Mouse (Mus musculus) liver, adult 10 weeks (tissue): ENCODE data around the gene Lrrc39. TPM values are rescaled to one million over a fixed set of nuclear protein-coding genes. Genes with fewer than 3 reads are reported as not detected.

ENCODE experiments used
- polyA plus RNA-seq: library from polyadenylated mRNA; stranded (reverse); fragments of 350-450 nt; fragmentation: Illumina TruSeq; extraction: RNeasy Lipid Tissue Mini Kit (QIAGEN cat#74804); gene quantifications from one replicate; pipeline ENCODE4 v1.2.3, GENCODE M21; 2014; ENCODE audit warnings: low read depth, low replicate concordance

The Lrrc39 gene
- 0.72 TPM for polyA plus RNA-seq

DNA sequence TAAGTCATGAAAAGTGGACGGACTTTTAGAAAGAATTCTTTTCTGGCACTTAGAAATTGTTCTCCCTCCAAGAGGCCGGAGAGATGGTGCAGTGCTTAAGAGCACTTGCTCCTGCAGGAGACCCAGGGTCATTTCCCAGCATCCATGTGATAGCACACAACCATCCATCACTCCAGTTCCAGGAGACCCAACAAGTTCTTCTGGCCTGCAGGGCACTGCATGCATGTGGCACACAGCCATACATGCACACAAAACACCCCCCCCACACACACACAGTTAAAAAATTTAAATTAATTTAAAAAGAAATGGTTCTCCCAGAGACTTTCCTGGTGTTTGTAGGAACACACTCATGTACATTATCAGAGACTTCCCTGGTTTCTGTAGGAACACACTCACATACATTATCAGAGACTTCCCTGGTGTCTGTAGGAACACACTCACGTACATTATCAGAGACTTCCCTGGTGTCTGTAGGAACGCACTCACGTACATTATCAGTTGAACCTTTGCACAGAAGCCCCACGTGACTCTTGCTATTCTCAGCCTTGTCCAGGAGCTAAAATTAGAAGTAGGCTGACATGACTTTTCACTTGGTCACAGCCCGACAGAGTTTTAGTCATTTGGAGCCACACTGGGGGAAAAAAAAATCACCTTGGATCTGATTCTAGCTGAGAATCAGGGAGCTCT lies at the start of gene Lrrc39:
Lrrc39 (plus strand) TSS at position 566 of the 687 bp plus-strand sequence.

DNA sequence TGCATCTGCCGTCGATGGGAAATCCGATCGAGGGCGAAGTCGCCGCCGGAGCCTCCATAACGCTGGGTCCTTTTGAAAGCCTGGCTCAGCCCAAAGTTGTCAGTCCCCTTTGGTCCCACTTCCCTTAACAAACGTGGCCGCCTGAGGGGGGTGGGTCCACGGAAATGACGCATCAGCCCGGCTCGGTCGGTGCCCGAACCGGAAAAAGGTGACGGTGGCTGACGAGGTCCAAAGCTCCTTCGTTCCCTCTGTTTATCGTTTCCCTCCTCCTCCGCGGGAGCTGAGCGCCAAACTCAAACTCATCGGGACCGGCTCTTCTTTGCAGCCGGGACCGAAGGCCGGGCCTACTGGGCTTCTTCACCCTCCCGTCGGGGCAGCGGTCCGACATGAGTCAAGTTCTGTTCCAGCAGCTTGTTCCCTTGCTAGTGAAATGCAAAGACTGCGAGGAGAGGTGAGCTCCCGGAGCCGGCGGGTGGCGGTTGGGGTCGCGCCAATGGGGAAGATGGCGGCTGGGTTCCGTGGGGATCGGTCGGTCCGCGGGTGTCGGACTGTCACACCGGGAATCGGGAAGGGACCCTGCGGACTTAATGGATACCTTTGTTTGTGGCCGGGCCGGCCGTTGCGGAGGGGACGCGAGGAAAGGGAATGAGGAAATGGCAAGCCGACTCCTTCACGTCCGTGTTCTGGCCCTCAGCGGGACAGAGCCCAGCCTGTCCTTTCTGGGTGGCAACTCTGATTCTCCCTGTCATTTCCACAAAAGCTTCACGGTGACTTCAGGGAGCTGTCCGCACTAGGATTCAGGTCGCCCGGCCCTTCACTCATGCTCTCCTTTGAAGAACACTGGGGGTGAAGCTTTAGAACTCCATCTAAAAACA lies 32.2 kb downstream of the Lrrc39 start, which contains the start of gene Sass6:
Sass6 (plus strand) TSS at position 255 of the 875 bp plus-strand sequence.

DNA sequence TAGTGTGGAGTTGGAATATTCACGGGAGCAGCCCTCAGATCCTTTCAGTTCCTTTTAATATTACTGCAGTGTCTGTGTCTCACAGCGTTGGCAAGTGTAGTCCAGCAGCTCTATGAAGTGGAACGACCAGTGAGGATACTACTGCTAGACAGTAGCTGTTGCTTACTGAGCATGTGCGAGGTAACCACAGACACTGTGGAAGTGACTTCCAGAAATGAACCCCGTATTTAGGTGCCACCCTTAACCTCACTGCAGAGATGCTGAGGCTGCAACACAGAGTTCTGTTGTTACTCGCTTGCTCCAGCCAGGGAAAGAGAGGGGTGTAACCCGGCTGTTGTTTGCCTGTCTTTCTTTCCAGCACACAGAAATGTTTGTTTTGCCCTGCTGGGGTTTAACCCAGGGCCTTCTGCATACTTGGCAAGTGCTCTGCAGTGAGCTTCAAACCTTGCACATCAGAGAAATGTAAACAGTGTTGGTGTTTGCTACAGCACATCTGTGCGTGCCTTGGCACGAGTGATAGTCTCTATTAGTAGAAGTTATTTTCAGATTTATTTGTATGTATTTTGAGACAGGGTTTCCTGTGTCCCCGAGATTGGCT lies 51.6 kb downstream of the Lrrc39 start, which contains the start of gene Trmt13:
Trmt13 (minus strand) TSS at position 293 of the 598 bp plus-strand sequence.

Other genes with a start within 250 kb of the Lrrc39 start
- 1.7 TPM for gene Cdc14a, start 138.9 kb upstream of the Lrrc39 start, polyA plus RNA-seq
- gene Rtca, start 54.8 kb upstream of the Lrrc39 start, polyA plus RNA-seq: 16.4 TPM
- gene Dbt, start 49.9 kb upstream of the Lrrc39 start, polyA plus RNA-seq: 118 TPM
- gene Sass6, start 32.0 kb downstream of the Lrrc39 start, polyA plus RNA-seq: 2.0 TPM
- gene Trmt13, start 51.6 kb downstream of the Lrrc39 start, polyA plus RNA-seq: 10.8 TPM
- 44.0 TPM for gene Mfsd14a, start 99.7 kb downstream of the Lrrc39 start, polyA plus RNA-seq
- not detected for gene Gm43191, start 118.3 kb downstream of the Lrrc39 start, polyA plus RNA-seq
- gene Slc35a3, start 149.9 kb downstream of the Lrrc39 start, polyA plus RNA-seq: 73.1 TPM
- 22.8 TPM for gene Agl, start 245.2 kb downstream of the Lrrc39 start, polyA plus RNA-seq